Mouse (Mus musculus) CD8-positive naive resting alpha-beta T cell, adult 2 months (primary cell): ENCODE measurements around the gene Dmtf1.
"Not testable (repeated sequence)": the region's sequence is repeated elsewhere in the genome, so short reads cannot be mapped to it uniquely, and the experiment has no call there.

Experiments used
- DNase-seq, 2 experiments: peaks; one replicate each; pipeline ENCODE4 v3.0.0; 2022; ENCODE audit warnings: low read depth in 2 of 2, low spot score in 2 of 2

Gene Dmtf1

DNA sequence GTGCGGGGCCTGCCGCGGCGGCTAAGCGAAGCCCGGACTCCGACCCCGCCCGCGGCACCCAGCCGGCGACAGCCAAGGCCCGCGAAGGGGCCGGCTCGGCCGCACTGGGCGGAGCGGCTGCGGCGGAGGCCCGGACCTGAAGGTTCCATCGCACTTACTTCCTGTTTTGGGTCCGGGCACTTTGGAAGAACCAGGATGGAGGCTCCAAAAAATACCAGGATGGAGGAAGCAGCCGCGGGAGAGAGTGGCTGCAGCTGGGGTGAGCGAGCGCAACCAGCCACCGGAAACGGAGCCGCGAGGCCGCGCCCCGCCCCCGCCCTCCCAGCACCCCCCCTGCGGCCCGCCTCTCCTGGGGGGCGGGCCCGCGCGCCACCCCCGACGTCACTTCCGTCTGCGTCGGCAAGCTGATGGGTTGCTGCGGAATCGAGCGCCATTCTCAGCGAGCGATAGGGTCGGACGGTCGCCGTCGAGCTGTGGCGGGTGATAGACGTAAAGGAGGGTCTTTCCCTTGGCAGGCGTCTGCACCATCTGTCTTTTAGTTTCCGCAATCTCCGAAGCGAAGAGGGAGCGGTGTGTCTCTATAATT lies at the start of gene Dmtf1:
TSS of gene Dmtf1 (minus strand) at position 321 of the 586 bp plus-strand sequence.
- DNase-seq, result peak; percentile 80 to 81

- no peak for DNase-seq
Measured at GRCm38 (mm10) chr5:9186467-9186866, 24.9 kb upstream of the Dmtf1 start.

GRCm38 (mm10) chr5:9173295-9173694 lies 11.7 kb upstream of the Dmtf1 start:
- DNase-seq, result no peak

- DNase-seq, result not testable (repeated sequence)
Measured at GRCm38 (mm10) chr5:9169328-9170005, 7.9 kb upstream of the Dmtf1 start.

GRCm38 (mm10) chr5:9166366-9166765 lies 4.8 kb upstream of the Dmtf1 start:
- DNase-seq, result no peak

- DNase-seq, result not testable (repeated sequence)
Measured at GRCm38 (mm10) chr5:9165151-9165550, 3.6 kb upstream of the Dmtf1 start.

- DNase-seq, result no peak
Measured at GRCm38 (mm10) chr5:9163411-9163810, 1.8 kb upstream of the Dmtf1 start.

GRCm38 (mm10) chr5:9162088-9162487 lies 512 bp upstream of the Dmtf1 start:
- DNase-seq, result no peak

DNA sequence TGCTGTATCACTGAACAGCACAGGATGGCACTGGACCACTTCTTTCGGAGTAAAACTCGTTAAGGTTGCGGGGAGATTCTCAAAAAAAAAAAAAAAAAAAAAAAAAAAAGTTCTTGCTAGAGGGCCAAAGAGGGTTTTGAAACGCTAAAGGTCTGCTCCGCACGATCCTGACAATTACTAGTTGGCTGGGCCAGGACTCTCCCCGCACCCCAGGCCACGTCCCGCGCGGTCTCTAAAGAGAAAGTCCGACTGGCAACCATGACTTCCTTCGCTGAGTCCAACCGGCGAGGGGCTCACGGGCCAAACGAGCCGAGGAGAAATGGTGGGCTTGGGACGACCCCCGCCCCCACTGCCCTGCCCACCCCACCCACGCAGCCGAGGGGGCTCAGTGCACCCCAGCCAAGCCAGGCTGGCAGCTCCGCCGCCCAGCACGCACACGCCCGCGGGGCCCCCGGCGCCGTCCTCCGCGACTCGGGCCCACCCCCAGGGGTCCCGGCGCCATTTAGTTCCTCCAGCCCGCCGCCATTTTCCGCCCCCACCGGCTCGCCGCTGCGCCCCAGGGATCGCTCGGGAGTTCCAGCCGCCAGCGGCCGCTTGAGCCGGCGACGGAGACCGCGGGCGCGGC lies 633 bp downstream of the Dmtf1 start:
- peak in 1 of 2 experiments; percentile 12 for DNase-seq

DNA sequence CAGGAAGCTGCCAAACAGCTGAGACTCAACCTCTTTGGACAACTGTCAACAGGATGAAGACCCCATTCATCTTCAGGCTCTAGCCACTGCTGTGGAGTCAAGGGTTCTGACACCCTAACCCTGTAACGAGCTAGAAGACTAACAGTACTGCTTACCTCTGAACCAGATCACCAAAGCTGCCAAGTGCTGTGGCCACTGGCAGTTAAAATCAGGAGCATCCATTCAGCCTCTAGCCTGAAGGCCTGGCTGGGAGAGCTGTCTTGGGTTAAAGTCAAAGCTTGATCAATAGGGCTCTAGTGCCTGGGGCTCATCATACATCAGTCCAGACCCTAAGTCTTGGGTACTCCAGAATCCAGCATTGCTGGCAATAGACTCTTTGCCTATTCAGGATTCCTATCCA lies 4.2 kb downstream of the Dmtf1 start:
- DNase-seq, result no peak

GRCm38 (mm10) chr5:9156746-9157145 lies 4.8 kb downstream of the Dmtf1 start:
- no peak for DNase-seq

DNA sequence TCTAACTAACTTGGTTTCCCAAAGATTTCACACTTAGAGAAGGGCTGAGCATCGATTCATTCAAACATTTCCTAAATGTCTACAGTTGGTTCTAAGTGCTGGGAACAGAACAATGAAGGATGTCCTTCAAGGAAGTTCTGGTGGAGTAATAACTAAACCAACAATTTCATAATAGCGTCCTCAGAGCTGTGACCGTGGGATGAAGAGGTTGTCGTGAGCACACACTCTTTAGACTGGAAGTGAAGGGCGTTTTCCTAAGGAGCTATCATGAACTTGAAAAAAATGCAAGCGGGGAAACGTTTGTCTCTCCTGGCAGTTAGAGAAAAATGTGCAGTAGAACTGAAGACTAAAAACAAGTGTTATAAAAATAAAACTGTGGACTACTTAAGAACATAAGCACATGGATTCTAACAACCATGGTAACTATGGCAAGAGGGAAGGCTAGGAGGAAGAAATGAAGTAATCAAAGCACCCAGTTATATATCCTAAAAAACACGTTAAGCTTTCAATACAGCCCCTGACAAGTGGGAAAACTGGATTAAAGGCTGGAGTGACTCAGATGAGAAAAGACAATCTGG lies 12.2 kb downstream of the Dmtf1 start:
- no peak for DNase-seq

DNA sequence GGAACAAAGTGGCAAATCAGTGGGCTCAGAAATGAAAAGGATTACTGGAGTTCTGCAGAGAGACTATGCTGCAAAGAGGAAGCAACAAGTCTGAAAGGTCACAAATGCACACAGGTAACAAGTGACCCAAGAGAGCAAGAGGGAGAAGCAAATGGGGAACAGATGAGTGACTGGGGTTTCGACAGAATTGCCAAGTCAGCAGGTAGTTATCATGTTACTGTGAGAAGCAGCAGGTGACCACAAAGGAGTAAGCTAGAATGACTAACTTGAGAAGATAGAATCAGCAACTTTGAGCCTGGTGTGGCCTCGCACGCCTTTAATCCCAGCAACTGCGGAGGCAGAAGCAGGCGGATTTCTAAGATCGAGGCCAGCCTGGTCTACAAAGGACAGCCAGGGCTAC lies 19.2 kb downstream of the Dmtf1 start:
- DNase-seq, result no peak

DNA sequence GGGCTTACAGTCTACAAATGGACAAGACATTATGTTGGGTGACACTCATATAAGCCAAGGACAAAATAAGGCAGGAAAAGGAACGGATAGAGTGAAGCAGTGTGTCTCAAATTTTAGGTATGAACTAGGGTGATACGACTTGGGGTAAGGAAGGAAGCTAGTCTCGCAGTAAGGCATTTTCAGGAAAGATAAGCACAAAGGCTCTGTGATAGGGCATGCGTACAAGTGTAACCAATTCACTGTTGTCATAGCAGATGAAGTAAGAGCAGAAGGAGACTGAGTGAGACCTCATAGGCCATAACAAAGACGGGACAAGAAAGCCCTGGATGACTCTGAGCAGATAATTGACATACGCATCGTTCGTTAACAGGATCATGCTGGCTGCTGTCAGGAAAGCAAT lies 20.9 kb downstream of the Dmtf1 start:
- no peak for DNase-seq

- no peak for DNase-seq
Measured at GRCm38 (mm10) chr5:9135588-9135987, 26.0 kb downstream of the Dmtf1 start.

GRCm38 (mm10) chr5:9131786-9132185 lies 29.8 kb downstream of the Dmtf1 start:
- no peak for DNase-seq

GRCm38 (mm10) chr5:9128566-9128965 lies 33.0 kb downstream of the Dmtf1 start:
- DNase-seq, result no peak

DNA sequence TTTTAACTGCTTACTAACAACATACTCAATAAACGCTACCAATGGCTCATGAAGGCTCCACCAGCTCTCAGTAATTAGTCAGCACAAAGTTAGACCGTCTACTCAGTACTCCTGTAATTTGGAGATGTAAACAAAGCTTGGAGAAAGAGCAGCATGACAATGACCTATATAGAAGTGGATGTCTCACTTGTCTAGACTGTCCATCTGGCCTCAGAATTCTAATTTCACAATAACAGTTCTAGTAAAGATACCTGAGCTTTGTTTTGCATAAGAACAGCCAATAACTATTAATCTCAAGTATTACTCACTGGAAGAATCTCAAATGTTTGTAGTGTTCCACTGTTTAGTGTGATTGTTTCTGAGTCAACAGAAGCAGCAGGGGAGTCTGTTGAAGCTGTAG lies 37.4 kb downstream of the Dmtf1 start:
- DNase-seq, result no peak

- DNase-seq, result no peak
Measured at GRCm38 (mm10) chr5:9114162-9114561, 47.4 kb downstream of the Dmtf1 start.

GRCm38 (mm10) chr5:9111759-9112158 lies 49.8 kb downstream of the Dmtf1 start:
- DNase-seq, result peak; percentile 55 to 72

DNA sequence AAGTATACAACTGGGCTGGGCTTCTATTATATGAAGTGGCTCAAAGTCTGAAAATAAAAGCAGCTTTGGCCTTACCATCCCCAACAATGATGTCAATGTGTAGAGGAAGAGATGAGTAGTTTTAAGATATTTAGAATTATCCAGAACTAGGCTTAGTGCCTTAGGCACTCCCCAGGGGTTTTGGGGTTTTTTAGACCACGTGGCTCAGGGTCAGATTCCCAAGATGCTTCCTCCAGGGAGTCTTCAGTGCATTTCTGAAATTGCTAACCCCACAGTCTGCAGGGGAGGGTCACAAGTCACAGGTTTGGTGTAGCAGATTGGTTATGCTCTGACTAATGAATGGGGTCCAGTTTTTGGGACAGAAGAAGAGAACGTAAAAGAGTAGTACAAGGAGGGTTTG lies 50.3 kb downstream of the Dmtf1 start:
- no peak for DNase-seq

DNA sequence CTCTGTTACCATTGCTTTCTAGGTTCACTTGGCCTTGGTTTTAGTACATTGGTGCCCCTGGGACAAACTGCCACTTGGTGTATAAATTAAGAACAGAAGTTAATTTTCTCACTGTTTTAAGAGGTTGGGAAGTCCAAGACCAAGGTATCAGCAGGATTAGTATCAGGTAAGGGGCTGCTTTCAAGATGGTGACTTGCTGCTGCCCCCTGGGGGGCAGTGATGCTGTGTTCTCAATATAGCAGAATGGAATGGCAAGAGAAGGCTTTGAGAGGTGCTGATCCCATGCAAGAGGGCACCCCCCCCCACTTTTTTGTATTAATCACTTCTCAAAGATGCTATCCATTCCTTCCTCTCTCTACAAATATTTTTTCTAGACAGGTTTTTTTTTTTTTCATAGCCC lies 52.0 kb downstream of the Dmtf1 start:
- no peak for DNase-seq
